Mouse (Mus musculus): ENCODE measurements at regions not wholly inside any gene's neighbourhood (a gene's known extent, or its start where the extent isn't known, plus 50 kb on each side); places are given as distances from the start of the nearest gene placed in this dataset.

DNA sequence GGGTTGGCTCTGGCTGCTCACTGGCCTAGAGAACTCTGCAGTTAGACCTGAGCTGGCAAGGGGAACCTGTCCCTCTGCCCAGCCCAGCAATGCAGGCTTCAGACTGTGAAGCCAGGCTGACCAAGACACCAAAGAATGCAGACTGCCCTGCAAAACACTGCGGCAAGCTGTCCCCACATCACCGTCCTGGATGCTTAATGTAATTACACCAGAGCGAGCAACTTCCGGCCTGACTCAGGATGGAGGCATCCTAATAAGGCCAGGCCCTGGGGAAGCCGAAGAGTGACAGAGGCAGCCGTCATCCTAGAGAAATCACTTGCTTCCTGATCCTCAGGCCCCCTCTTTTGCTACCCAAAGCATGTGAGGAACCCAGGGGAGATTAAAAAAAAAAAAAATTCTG is 230.7 kb downstream of the Bcor start:
- no peak for TF ChIP-seq POLR2A (IDR thresholded peaks at IDR 0.05; ENCODE audit: control insufficient read depth, low read depth, low read length)
- no peak for TF ChIP-seq CTCF (IDR thresholded peaks at IDR 0.05; ENCODE audit: control insufficient read depth, insufficient read depth, insufficient replicate concordance, low read depth, low read length)

All from testis, adult 2 months (tissue).